Mouse (Mus musculus) MEL (cell line): ENCODE measurements around the gene Cldn11. TPM values are rescaled to one million over a fixed set of nuclear protein-coding genes. Genes with fewer than 3 reads are reported as not detected.

Experiments used
- DNase-seq: peaks from one replicate; pipeline ENCODE4 v3.0.0; 2011; ENCODE audit warnings: low read depth, low spot score
- H3K27ac ChIP-seq: 2 replicates; pipeline ENCODE4 v1.5.1; 2012; ENCODE audit warnings: low read depth, mild to moderate bottlenecking, control low read depth, low read length, moderate library complexity; ENCODE audit not compliant: control insufficient read depth
- H3K27me3 ChIP-seq, 2 experiments: fragments of 150-350 bp in 1 of 2; sonication (generic) in 1 of 2; 2 replicates each; pipeline ENCODE4 v1.6.1; 2012; ENCODE audit warnings: low read length in 2 of 2, mild to moderate bottlenecking in 2 of 2, improper control_type of control experiment in 1 of 2, moderate library complexity in 1 of 2; ENCODE audit not compliant: insufficient read depth in 2 of 2, control insufficient read depth in 1 of 2
- H3K36me3 ChIP-seq, 2 experiments: 2 replicates each; pipeline ENCODE4 v1.6.1; 2012 to 2014; ENCODE audit warnings: low read length in 2 of 2, improper control_type of control experiment in 1 of 2, inconsistent platforms in 1 of 2, mild to moderate bottlenecking in 1 of 2; ENCODE audit not compliant: insufficient read depth in 2 of 2, control insufficient read depth in 1 of 2
- H3K4me1 ChIP-seq, 2 experiments: fragments of 150-350 bp in 1 of 2; sonication (generic) in 1 of 2; 2 replicates each; pipeline ENCODE4 v1.6.1; 2012; ENCODE audit warnings: low read length in 2 of 2, improper control_type of control experiment in 1 of 2, mild to moderate bottlenecking in 1 of 2; ENCODE audit not compliant: insufficient read depth in 2 of 2, control insufficient read depth in 1 of 2
- H3K4me3 ChIP-seq, 2 experiments: fragments of 150-350 bp in 1 of 2; sonication (generic) in 1 of 2; 2 replicates each; pipeline ENCODE4 v1.5.1; 2012; ENCODE audit warnings: low read depth in 2 of 2, low read length in 2 of 2, mild to moderate bottlenecking in 2 of 2, moderate library complexity in 2 of 2, control low read depth in 1 of 2, improper control_type of control experiment in 1 of 2; ENCODE audit not compliant: control insufficient read depth in 1 of 2, insufficient read depth in 1 of 2
- H3K79me2 ChIP-seq: 2 replicates; pipeline ENCODE4 v1.6.1; 2012; ENCODE audit warnings: mild to moderate bottlenecking, low read length, moderate library complexity; ENCODE audit not compliant: control insufficient read depth, poor library complexity, insufficient read depth
- H3K9ac ChIP-seq: 2 replicates; pipeline ENCODE4 v1.6.1; 2012; ENCODE audit warnings: low read depth, mild to moderate bottlenecking, control low read depth, low read length, moderate library complexity; ENCODE audit not compliant: control insufficient read depth, poor library complexity, severe bottlenecking
- H3K9me3 ChIP-seq: fragments of 150-350 bp; sonication (generic); replicated peaks from 2 replicates; pipeline ENCODE4 v1.6.1; 2012; ENCODE audit warnings: mild to moderate bottlenecking, low read length, improper control_type of control experiment, moderate library complexity; ENCODE audit not compliant: insufficient read depth
- CHD1 ChIP-seq: IDR thresholded peaks from 2 replicates; pipeline ENCODE4 v1.6.1; 2012; ENCODE audit warnings: low read depth, mild to moderate bottlenecking, inconsistent platforms, low read length, improper control_type of control experiment
- CHD2 ChIP-seq: IDR thresholded peaks from 2 replicates; pipeline ENCODE4 v1.6.1; 2011; ENCODE audit warnings: low read length, improper control_type of control experiment
- E2F4 ChIP-seq: IDR thresholded peaks from 2 replicates; pipeline ENCODE4 v1.6.1; 2011; ENCODE audit warnings: low read depth, low read length, improper control_type of control experiment, borderline replicate concordance
- GATA1 ChIP-seq: IDR thresholded peaks from 2 replicates; pipeline ENCODE4 v1.6.1; 2011; ENCODE audit warnings: low read depth, low read length, improper control_type of control experiment
- HCFC1 ChIP-seq: IDR thresholded peaks from 2 replicates; pipeline ENCODE4 v1.6.1; 2012; ENCODE audit warnings: low read depth, mild to moderate bottlenecking, inconsistent platforms, low read length, improper control_type of control experiment, moderate library complexity
- KAT2A ChIP-seq: conservative IDR thresholded peaks from 2 replicates; pipeline ENCODE4 v1.6.1; 2012; ENCODE audit warnings: low read depth, low read length, improper control_type of control experiment, inconsistent platforms
- MAX ChIP-seq: IDR thresholded peaks from 2 replicates; pipeline ENCODE4 v1.6.1; 2011; ENCODE audit warnings: low read length, improper control_type of control experiment
- MXI1 ChIP-seq: IDR thresholded peaks from 2 replicates; pipeline ENCODE4 v1.6.1; 2011; ENCODE audit warnings: mild to moderate bottlenecking, low read depth, low read length, improper control_type of control experiment
- MYC ChIP-seq: IDR thresholded peaks from 2 replicates; pipeline ENCODE4 v1.6.1; 2011; ENCODE audit warnings: low read depth, mild to moderate bottlenecking, low read length, improper control_type of control experiment, moderate library complexity
- POLR2AphosphoS2 ChIP-seq: IDR thresholded peaks from 2 replicates; pipeline ENCODE4 v1.6.1; 2011; ENCODE audit warnings: low read length, improper control_type of control experiment
- RAD21 ChIP-seq: IDR thresholded peaks from 2 replicates; pipeline ENCODE4 v1.6.1; 2011; ENCODE audit warnings: mild to moderate bottlenecking, low read depth, low read length, improper control_type of control experiment
- RCOR1 ChIP-seq: IDR thresholded peaks from 2 replicates; pipeline ENCODE4 v1.6.1; 2012; ENCODE audit warnings: low read depth, mild to moderate bottlenecking, inconsistent platforms, low read length, improper control_type of control experiment
- SIN3A ChIP-seq: IDR thresholded peaks from 2 replicates; pipeline ENCODE4 v1.6.1; 2012; ENCODE audit warnings: low read length, improper control_type of control experiment, inconsistent platforms
- TAL1 ChIP-seq: IDR thresholded peaks from 2 replicates; pipeline ENCODE4 v1.6.1; 2012; ENCODE audit warnings: mild to moderate bottlenecking, inconsistent platforms, low read length, moderate library complexity, mixed read lengths
- TBP ChIP-seq: IDR thresholded peaks from 2 replicates; pipeline ENCODE4 v1.8.0; 2011; ENCODE audit warnings: low read depth, low read length, improper control_type of control experiment
- UBTF ChIP-seq: IDR thresholded peaks from 2 replicates; pipeline ENCODE4 v1.6.1; 2012; ENCODE audit warnings: low read depth, mild to moderate bottlenecking, inconsistent platforms, low read length, improper control_type of control experiment, moderate library complexity, borderline replicate concordance; ENCODE audit not compliant: insufficient read depth
- USF1 ChIP-seq: IDR thresholded peaks from 2 replicates; pipeline ENCODE4 v1.6.1; 2014; ENCODE audit warnings: low read depth, mild to moderate bottlenecking, inconsistent platforms, low read length, improper control_type of control experiment, moderate library complexity
- USF2 ChIP-seq, 2 experiments: IDR thresholded peaks; 2 replicates each; pipeline ENCODE4 v1.6.1; 2011 to 2012; ENCODE audit warnings: improper control_type of control experiment in 2 of 2, low read length in 2 of 2, borderline replicate concordance in 1 of 2, inconsistent platforms in 1 of 2, low read depth in 1 of 2, mild to moderate bottlenecking in 1 of 2; ENCODE audit not compliant: insufficient read depth in 1 of 2
- ZKSCAN1 ChIP-seq: IDR thresholded peaks from 2 replicates; pipeline ENCODE4 v1.6.1; 2012; ENCODE audit warnings: low read depth, mild to moderate bottlenecking, inconsistent platforms, low read length, improper control_type of control experiment, moderate library complexity
- polyA plus RNA-seq, 2 experiments: library from polyadenylated mRNA; stranded (reverse) in 1 of 2; unstranded in 1 of 2; fragments of >175 nt in 1 of 2; fragments of >200 nt in 1 of 2; gene quantifications; 2 replicates each; pipeline versions ENCODE4 v1.2.1 to v1.2.4; 2012; ENCODE audit warnings: low replicate concordance in 2 of 2, low read depth in 1 of 2; ENCODE audit not compliant: insufficient read length in 2 of 2, insufficient read depth in 1 of 2, missing spikeins in 1 of 2
- total RNA-seq: library from RNA; depleted of rRNA; stranded (reverse); fragments of 300-350 nt; gene quantifications from 2 replicates; pipeline ENCODE4 v1.2.3, GENCODE M21; 2012

Cldn11 gene
- total and polyA plus RNA-seq, 3 experiments, result not detected

GRCm38 (mm10) chr3:31208458-31208994 lies 58.8 kb downstream of the Cldn11 start:
- no peak for DNase-seq
- Histone ChIP-seq H3K9ac (no peak overlapping the region), H3K4me1 (no peaks in the 10 kb centered on the region), H3K4me3 (no peak overlapping the region), H3K79me2 (no peaks in the 10 kb centered on the region), H3K9me3 (no peaks in the 10 kb centered on the region), H3K27me3 (no peaks in the 10 kb centered on the region; a peak in 1 of 4 replicates), H3K27ac (no peak overlapping the region), H3K36me3 (no peaks in the 10 kb centered on the region)
- TF ChIP-seq SIN3A (no peak), E2F4 (no peak), HCFC1 (no peak), USF1 (no peak), MYC (no peak)

GRCm38 (mm10) chr3:31209001-31209400 lies 59.3 kb downstream of the Cldn11 start:
- Histone ChIP-seq H3K27me3 (no peaks in the 10 kb centered on the region; a peak in 1 of 4 replicates), H3K79me2 (no peaks in the 10 kb centered on the region), H3K36me3 (no peaks in the 10 kb centered on the region), H3K27ac (no peak overlapping the region), H3K9ac (no peak overlapping the region), H3K9me3 (no peaks in the 10 kb centered on the region), H3K4me1 (no peaks in the 10 kb centered on the region), H3K4me3 (no peak overlapping the region)
- no peak for TF ChIP-seq RCOR1
- no peak for TF ChIP-seq POLR2AphosphoS2
- TF ChIP-seq RAD21, result no peak
- TF ChIP-seq USF1, result no peak
- no peak for TF ChIP-seq SIN3A
- TF ChIP-seq TAL1, result no peak
- no peak for TF ChIP-seq USF2 (IDR thresholded peaks at IDR 0.05; ENCODE audit: borderline replicate concordance in 1 of 2, insufficient read depth in 1 of 2, low read depth in 1 of 2, low read length in 2 of 2)
- no peak for TF ChIP-seq ZKSCAN1
- TF ChIP-seq CHD2, result no peak
- no peak for TF ChIP-seq GATA1
- DNase-seq, result no peak

GRCm38 (mm10) chr3:31212205-31213038 lies 62.7 kb downstream of the Cldn11 start:
- DNase-seq, result no peak
- Histone ChIP-seq H3K27me3 (no peaks in the 10 kb centered on the region), H3K4me3 (no peak overlapping the region), H3K79me2 (no peaks in the 10 kb centered on the region), H3K36me3 (no peaks in the 10 kb centered on the region), H3K27ac (no peak overlapping the region), H3K9ac (no peak overlapping the region), H3K4me1 (no peaks in the 10 kb centered on the region), H3K9me3 (no peaks in the 10 kb centered on the region)
- TF ChIP-seq RCOR1 (no peak), GATA1 (no peak), USF1 (no peak), KAT2A (no peak), MAX (no peak), CHD1 (no peak), UBTF (no peak), MXI1 (no peak), TBP (no peak), E2F4 (no peak)
